Mouse (Mus musculus): ENCODE data around the gene Mterf1a. TPM values are rescaled to one million over a fixed set of nuclear protein-coding genes. Genes with fewer than 3 reads are reported as not detected.

The Mterf1a gene
- polyA plus RNA-seq, 1 experiment, result 1.7 TPM

DNA sequence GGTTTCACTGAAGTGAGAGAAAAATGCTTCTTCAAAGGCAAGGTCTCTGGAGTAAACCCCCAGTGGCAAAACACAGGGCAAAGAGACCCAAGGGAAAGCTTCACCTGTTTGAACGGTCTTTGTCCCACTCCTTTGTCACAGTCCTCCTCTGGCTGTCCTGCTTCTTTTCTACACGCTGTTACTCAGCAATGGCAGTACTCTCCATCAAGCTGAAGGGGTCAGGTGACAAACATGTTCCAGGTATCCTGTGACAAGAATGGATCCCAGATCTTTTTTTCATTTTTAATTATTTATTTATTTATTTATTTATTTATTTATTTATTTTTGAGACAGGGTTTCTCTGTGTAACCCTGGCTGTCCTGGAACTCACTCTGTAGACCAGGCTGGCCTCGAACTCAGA lies 39.8 kb upstream of the Mterf1a start:
- H3K36me3 ChIP-seq (ENCODE audit: control insufficient read depth, insufficient read depth, low read length), result no peaks in the 10 kb centered on the region
- no peak overlapping the region for H3K4me3 ChIP-seq (ENCODE audit: control insufficient read depth, low read depth, low read length)
- TF ChIP-seq POLR2A (IDR thresholded peaks at IDR 0.05; ENCODE audit: control insufficient read depth, low read depth, low read length), result no peak
- no peak for TF ChIP-seq CTCF (IDR thresholded peaks at IDR 0.05; ENCODE audit: control insufficient read depth, insufficient read depth, insufficient replicate concordance, low read depth, low read length)
- no peaks in the 10 kb centered on the region for H3K27me3 ChIP-seq (ENCODE audit: control insufficient read depth, insufficient read depth, low read length)
- H3K4me1 ChIP-seq (ENCODE audit: control insufficient read depth, insufficient read depth, low read length), result peaks cover 7% of the 10 kb centered on the region
- no peak overlapping the region for H3K27ac ChIP-seq (ENCODE audit: control insufficient read depth, insufficient read depth, low read depth, low read length)

DNA sequence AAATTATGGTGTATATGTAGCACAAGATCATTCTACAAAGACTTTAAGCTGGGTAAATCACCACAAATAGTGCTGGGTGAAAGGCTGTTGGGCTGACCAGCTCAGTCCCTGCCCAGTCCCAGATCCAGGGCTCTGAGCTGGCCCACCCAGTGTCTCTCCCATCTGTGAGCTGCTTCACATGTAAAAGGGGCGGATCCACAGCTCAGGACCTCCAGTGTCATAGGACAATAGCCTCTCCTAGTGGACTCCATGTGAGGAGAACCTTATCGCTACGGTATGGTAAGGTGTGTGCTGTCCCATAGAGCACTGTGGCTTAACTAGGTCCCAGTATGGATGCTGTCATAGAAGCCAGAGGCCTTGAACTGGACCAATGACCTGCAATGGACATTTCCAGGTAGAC lies 37.9 kb upstream of the Mterf1a start:
- TF ChIP-seq CTCF (IDR thresholded peaks at IDR 0.05; ENCODE audit: control insufficient read depth, insufficient read depth, insufficient replicate concordance, low read depth, low read length) (no peak), POLR2A (IDR thresholded peaks at IDR 0.05; ENCODE audit: control insufficient read depth, low read depth, low read length) (no peak)
- H3K36me3 ChIP-seq (ENCODE audit: control insufficient read depth, insufficient read depth, low read length), result no peaks in the 10 kb centered on the region
- no peak overlapping the region for H3K4me3 ChIP-seq (ENCODE audit: control insufficient read depth, low read depth, low read length)
- H3K4me1 ChIP-seq (ENCODE audit: control insufficient read depth, insufficient read depth, low read length), result peaks cover 7% of the 10 kb centered on the region
- no peak overlapping the region for H3K27ac ChIP-seq (ENCODE audit: control insufficient read depth, insufficient read depth, low read depth, low read length)
- H3K27me3 ChIP-seq (ENCODE audit: control insufficient read depth, insufficient read depth, low read length), result no peaks in the 10 kb centered on the region

DNA sequence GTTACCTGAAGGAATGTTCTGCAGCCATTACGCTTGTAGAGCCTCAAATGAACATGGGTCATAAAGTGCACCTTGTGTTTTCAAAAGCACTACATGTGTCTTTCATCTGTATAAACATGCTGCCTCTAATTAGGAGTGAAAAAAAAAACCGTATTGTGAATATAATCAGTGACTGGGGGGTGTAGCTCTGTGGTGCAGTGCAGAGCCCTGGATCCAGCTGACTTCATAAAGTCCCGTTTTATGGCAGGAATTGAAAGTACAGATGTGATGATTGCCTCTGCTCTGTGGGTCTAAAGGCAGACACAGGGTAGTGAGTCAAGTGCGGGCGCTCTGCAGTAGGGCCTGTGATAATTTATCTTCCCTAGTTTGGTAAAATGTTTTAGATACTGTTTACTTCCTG lies 37.0 kb upstream of the Mterf1a start:
- H3K27me3 ChIP-seq (ENCODE audit: control insufficient read depth, insufficient read depth, low read length), result no peaks in the 10 kb centered on the region
- no peaks in the 10 kb centered on the region for H3K36me3 ChIP-seq (ENCODE audit: control insufficient read depth, insufficient read depth, low read length)
- TF ChIP-seq CTCF (IDR thresholded peaks at IDR 0.05; ENCODE audit: control insufficient read depth, insufficient read depth, insufficient replicate concordance, low read depth, low read length), result no peak
- no peak for TF ChIP-seq POLR2A (IDR thresholded peaks at IDR 0.05; ENCODE audit: control insufficient read depth, low read depth, low read length)
- no peak overlapping the region for H3K27ac ChIP-seq (ENCODE audit: control insufficient read depth, insufficient read depth, low read depth, low read length)
- peaks cover 7% of the 10 kb centered on the region for H3K4me1 ChIP-seq (ENCODE audit: control insufficient read depth, insufficient read depth, low read length)
- H3K4me3 ChIP-seq (ENCODE audit: control insufficient read depth, low read depth, low read length), result no peak overlapping the region

DNA sequence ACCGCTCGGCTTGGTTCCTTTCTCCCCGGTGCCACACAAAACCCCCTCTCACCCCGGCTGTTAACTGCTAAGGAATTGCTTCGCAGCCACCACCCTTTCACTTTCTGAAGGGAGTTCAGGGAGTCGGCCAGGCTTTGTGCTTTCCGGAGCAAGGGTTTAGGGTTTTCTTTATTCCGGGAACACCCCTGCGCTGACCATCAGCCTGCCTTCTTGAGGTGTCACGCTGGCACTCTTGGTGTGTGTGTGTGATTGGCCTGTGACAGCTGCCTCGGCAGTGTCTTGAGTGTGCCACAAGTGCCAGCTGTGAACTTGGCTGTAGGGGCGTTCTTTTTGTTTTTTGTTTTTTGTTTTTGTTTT lies 34.9 kb upstream of the Mterf1a start:
- no peaks in the 10 kb centered on the region for H3K27me3 ChIP-seq (ENCODE audit: control insufficient read depth, insufficient read depth, low read length)
- H3K4me3 ChIP-seq (ENCODE audit: control insufficient read depth, low read depth, low read length), result peak overlapping the region; percentile 91
- no peaks in the 10 kb centered on the region for H3K36me3 ChIP-seq (ENCODE audit: control insufficient read depth, insufficient read depth, low read length)
- TF ChIP-seq CTCF (IDR thresholded peaks at IDR 0.05; ENCODE audit: control insufficient read depth, insufficient read depth, insufficient replicate concordance, low read depth, low read length), result no peak
- no peak for TF ChIP-seq POLR2A (IDR thresholded peaks at IDR 0.05; ENCODE audit: control insufficient read depth, low read depth, low read length)
- peaks cover 7% of the 10 kb centered on the region for H3K4me1 ChIP-seq (ENCODE audit: control insufficient read depth, insufficient read depth, low read length)
- H3K27ac ChIP-seq (ENCODE audit: control insufficient read depth, insufficient read depth, low read depth, low read length), result peak overlapping the region; percentile 82

DNA sequence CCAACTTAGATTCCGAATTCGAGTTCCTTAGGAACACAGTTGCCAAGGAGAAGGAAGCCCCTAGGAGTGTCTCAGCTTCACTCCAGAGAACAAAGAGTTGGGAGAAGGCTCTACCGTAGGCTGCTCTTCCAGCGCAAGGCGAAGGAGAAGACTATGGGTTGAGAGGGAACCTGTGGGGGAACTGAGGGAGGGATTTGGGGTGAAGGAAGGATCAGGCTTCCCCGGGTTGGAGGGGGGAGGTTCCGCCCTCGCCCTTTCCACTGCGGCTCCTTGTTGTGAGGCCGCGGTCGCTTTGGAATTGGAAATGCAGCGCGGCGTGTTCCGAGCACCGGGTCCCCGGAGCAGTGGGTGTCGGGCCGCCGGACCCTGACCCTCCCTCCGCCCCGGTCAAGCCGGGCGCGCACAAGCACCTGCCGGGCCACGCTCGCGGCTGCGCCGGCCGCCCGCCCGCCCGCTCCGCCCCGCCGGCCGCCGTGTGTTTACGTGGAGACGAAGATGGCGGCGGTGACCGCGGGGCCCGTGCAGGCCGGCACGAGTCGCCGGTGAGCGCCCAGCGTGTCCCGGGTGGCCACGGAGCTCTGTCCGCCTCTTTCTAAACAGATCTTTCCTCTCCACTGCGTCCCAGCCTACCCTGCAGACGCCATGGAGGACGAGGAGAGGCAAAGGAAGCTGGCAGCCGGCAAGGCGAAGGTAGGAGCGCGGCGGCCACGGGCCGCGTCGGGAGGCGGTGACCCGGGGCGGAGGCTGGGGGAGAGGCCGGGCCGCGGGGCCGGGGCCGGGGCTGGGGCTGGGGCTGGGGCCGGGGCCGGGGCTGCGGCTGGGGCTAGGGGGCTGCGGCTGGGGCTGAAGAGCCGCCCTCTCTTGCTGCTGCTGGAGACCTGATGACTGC lies 34.3 kb upstream of the Mterf1a start, which contains the start of gene Akap9:
Gene Akap9, plus strand, starts transcription at position 254 of the 889 bp plus-strand sequence.
- TF ChIP-seq CTCF (IDR thresholded peaks at IDR 0.05; ENCODE audit: control insufficient read depth, insufficient read depth, insufficient replicate concordance, low read depth, low read length), result no peak
- TF ChIP-seq POLR2A (IDR thresholded peaks at IDR 0.05; ENCODE audit: control insufficient read depth, low read depth, low read length), result peak; percentile 60
- Histone ChIP-seq H3K4me1 (ENCODE audit: control insufficient read depth, insufficient read depth, low read length) (peaks cover 7% of the 10 kb centered on the region), H3K27me3 (ENCODE audit: control insufficient read depth, insufficient read depth, low read length) (no peaks in the 10 kb centered on the region), H3K36me3 (ENCODE audit: control insufficient read depth, insufficient read depth, low read length) (no peaks in the 10 kb centered on the region), H3K4me3 (ENCODE audit: control insufficient read depth, low read depth, low read length) (peak within 1 kb of the TSS; percentile 91), H3K27ac (ENCODE audit: control insufficient read depth, insufficient read depth, low read depth, low read length) (peak within 1 kb of the TSS; percentile 88)

DNA sequence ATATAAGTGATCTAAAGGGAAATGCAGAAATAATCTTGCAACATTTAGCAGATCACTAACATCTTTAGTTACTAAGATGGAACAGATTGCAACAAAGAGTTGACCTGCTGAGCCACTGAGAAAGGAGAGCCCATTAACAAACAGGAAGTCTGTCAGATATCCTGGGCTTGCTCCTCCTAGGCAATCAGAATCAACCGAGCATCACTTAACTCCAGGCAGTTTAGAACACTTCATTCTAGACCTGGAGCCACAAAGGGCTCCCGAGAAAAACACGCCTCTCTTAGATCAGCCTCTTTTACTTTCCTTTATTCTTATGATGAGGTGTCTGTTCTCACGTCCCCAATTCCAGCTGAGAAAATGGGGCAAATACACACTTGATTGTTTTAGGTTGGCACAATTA lies 32.9 kb upstream of the Mterf1a start:
- Histone ChIP-seq H3K27ac (ENCODE audit: control insufficient read depth, insufficient read depth, low read depth, low read length) (no peak overlapping the region), H3K4me1 (ENCODE audit: control insufficient read depth, insufficient read depth, low read length) (peaks cover 7% of the 10 kb centered on the region), H3K4me3 (ENCODE audit: control insufficient read depth, low read depth, low read length) (peak overlapping the region; percentile 54; the same call in 1 of the 2 replicates), H3K36me3 (ENCODE audit: control insufficient read depth, insufficient read depth, low read length) (no peaks in the 10 kb centered on the region), H3K27me3 (ENCODE audit: control insufficient read depth, insufficient read depth, low read length) (no peaks in the 10 kb centered on the region)
- TF ChIP-seq CTCF (IDR thresholded peaks at IDR 0.05; ENCODE audit: control insufficient read depth, insufficient read depth, insufficient replicate concordance, low read depth, low read length), result no peak
- no peak for TF ChIP-seq POLR2A (IDR thresholded peaks at IDR 0.05; ENCODE audit: control insufficient read depth, low read depth, low read length)

DNA sequence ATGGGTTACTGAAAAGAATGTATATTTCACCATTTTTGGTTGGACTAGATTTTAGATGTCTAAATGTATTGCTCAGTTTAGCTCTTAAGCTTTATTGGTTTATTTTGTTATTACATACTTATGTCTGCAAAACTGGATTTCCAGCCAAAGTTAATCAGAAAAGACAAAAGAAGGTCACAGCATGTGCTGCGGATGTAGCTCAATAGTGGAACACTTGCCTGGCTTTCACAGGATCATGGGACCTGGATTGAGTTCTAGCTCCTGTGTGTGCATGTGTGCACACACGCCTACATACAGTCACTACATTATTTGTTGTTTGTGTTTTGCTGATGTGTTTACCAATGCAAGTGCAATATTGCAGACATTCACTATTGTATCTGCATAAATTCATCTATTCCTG lies 28.6 kb upstream of the Mterf1a start:
- Histone ChIP-seq H3K4me3 (ENCODE audit: control insufficient read depth, low read depth, low read length) (no peak overlapping the region), H3K27me3 (ENCODE audit: control insufficient read depth, insufficient read depth, low read length) (no peaks in the 10 kb centered on the region), H3K4me1 (ENCODE audit: control insufficient read depth, insufficient read depth, low read length) (no peaks in the 10 kb centered on the region), H3K36me3 (ENCODE audit: control insufficient read depth, insufficient read depth, low read length) (no peaks in the 10 kb centered on the region), H3K27ac (ENCODE audit: control insufficient read depth, insufficient read depth, low read depth, low read length) (no peak overlapping the region)
- TF ChIP-seq CTCF (IDR thresholded peaks at IDR 0.05; ENCODE audit: control insufficient read depth, insufficient read depth, insufficient replicate concordance, low read depth, low read length) (no peak), POLR2A (IDR thresholded peaks at IDR 0.05; ENCODE audit: control insufficient read depth, low read depth, low read length) (no peak)

Measured in testis, adult 2 months (tissue).